Mouse (Mus musculus) kidney, postnatal 0 days (tissue): ENCODE measurements around the gene Mettl7b. TPM values are rescaled to one million over a fixed set of nuclear protein-coding genes. Genes with fewer than 3 reads are reported as not detected.

Experiments
- ATAC-seq: fragments of 200-750 bp; cut with Nextera tagmentation; replicated peaks from 2 replicates; pipeline ENCODE4 v1.8.0; 2017; ENCODE audit warnings: low read depth, moderate number of reproducible peaks, moderate TSS enrichment, moderate library complexity; ENCODE audit not compliant: low FRiP score
- DNase-seq: peaks from one replicate; pipeline ENCODE4 v3.0.0-alpha.2; 2016; ENCODE audit warnings: low spot score
- H3K27ac ChIP-seq: fragments of 300-500 bp; sonication (generic); 2 replicates; pipeline ENCODE4 v1.5.1; 2014; ENCODE audit warnings: mild to moderate bottlenecking
- H3K27me3 ChIP-seq: fragments of 300-500 bp; sonication (generic); 2 replicates; pipeline ENCODE4 v1.6.1; 2014; ENCODE audit warnings: low read length, mixed read lengths; ENCODE audit not compliant: insufficient read depth
- H3K36me3 ChIP-seq: fragments of 300-500 bp; sonication (generic); 2 replicates; pipeline ENCODE4 v1.6.1; 2014; ENCODE audit warnings: low read length, mixed read lengths; ENCODE audit not compliant: insufficient read depth
- H3K4me1 ChIP-seq: fragments of 300-500 bp; sonication (generic); replicated peaks from 2 replicates; pipeline ENCODE4 v1.6.1; 2014; ENCODE audit warnings: antibody characterized with exemption, low read length, mixed read lengths; ENCODE audit not compliant: insufficient read depth
- H3K4me2 ChIP-seq: fragments of 300-500 bp; sonication (generic); 2 replicates; pipeline ENCODE4 v1.6.1; 2014; ENCODE audit warnings: mild to moderate bottlenecking, low read length, moderate library complexity, mixed read lengths
- H3K4me3 ChIP-seq: fragments of 300-500 bp; sonication (generic); replicated peaks from 2 replicates; pipeline ENCODE4 v1.5.1; 2014; ENCODE audit warnings: low read depth, low read length
- H3K9ac ChIP-seq: fragments of 300-500 bp; sonication (generic); 2 replicates; pipeline ENCODE4 v1.6.1; 2014; ENCODE audit warnings: low read depth, low read length
- H3K9me3 ChIP-seq: fragments of 300-500 bp; sonication (generic); replicated peaks from 2 replicates; pipeline ENCODE4 v1.6.1; 2016; ENCODE audit warnings: low read length, inconsistent platforms, mixed read lengths
- CTCF ChIP-seq: IDR thresholded peaks from 2 replicates; pipeline ENCODE4 v1.5.1; 2016; ENCODE audit warnings: antibody characterized with exemption, low read depth, mild to moderate bottlenecking, moderate library complexity
- WGBS: fragments of 180-500 bp; shearing (Covaris S2); extraction: QIAGEN DNeasy Blood & Tissue Kit; methylation state at CpG from one replicate; pipeline ENCODE4 v1.1.7; 2014; 5-methylcytosine and 5-hydroxymethylcytosine counted together
- polyA plus RNA-seq: library from polyadenylated mRNA; unstranded; fragments of >200 nt; fragmentation: Nextera tagmentation; extraction: Ambion mirVana; gene quantifications from 2 replicates; pipeline ENCODE4 v1.2.1, GENCODE M21; 2015

The Mettl7b gene
- polyA plus RNA-seq, 1 experiment from 2014 or later = 59.9 TPM

GRCm38 (mm10) chr10:128937756-128938390 is 22.9 kb downstream of the Mettl7b start:
- DNase-seq (no peak), ATAC-seq (no peak)
- Histone ChIP-seq H3K4me2 (no peak overlapping the region), H3K9me3 (no peaks in the 10 kb centered on the region), H3K36me3 (no peaks in the 10 kb centered on the region), H3K4me1 (peaks cover 4% of the 10 kb centered on the region; the same call in 1 of the 2 replicates), H3K9ac (no peak overlapping the region), H3K27me3 (peaks cover 24% of the 10 kb centered on the region), H3K27ac (no peak overlapping the region), H3K4me3 (no peak overlapping the region)
- no peak for TF ChIP-seq CTCF
- 52% methylated on average over 12 of the region's 12 CpGs for WGBS

GRCm38 (mm10) chr10:128935826-128936440 is 24.9 kb downstream of the Mettl7b start:
- TF ChIP-seq CTCF = no peak
- H3K4me2 ChIP-seq = no peak overlapping the region

DNA sequence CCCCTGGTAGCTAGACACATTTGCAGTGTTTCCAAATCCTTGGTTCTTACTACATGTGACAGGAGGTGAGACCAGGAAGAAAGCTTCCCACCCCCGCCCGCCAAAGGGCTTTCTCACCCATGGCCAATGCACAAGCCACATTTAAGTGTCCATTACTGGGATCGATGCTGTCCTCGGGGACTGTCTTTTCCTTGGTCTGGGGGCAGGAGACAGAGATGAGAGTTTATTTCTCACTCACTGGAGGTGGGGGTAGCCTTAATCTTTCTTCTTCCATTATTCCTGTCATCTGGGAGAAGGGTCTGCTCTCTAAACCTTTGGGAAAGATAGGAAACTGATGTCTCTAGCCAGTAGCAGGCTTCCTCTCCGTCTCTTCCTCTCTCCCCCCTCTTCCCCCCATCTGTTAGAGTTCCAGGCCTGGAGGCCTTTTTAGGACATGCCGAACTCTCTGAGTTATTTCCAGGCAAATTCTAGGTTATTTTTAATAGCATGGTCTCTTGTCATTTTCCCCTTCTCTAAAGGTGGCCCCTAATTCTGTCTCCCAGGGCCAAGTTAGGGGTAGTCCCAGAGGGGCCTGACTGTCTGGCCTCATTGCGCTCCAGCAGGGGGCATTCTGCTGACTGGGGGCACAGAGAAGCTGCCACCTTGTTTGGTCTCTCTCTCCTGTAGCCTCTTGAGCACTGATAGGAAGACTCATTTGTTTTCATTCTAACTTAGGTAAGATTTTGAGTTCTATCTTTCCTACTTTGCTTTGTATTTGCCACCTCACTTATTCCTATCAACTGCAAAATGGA is 25.6 kb downstream of the Mettl7b start:
- H3K4me1 ChIP-seq = peaks cover 4% of the 10 kb centered on the region; the same call in 1 of the 2 replicates
- H3K4me2 ChIP-seq = no peak overlapping the region
- ATAC-seq = no peak
- 60% methylated on average over 7 of the region's 7 CpGs for WGBS
- no peak; the same call in 1 of the 2 replicates for TF ChIP-seq CTCF
- no peaks in the 10 kb centered on the region for H3K9me3 ChIP-seq
- peaks cover 29% of the 10 kb centered on the region for H3K27me3 ChIP-seq
- H3K4me3 ChIP-seq = no peak overlapping the region
- no peaks in the 10 kb centered on the region for H3K36me3 ChIP-seq
- H3K27ac ChIP-seq = no peak overlapping the region
- H3K9ac ChIP-seq = no peak overlapping the region
- DNase-seq = no peak

More at GRCm38 (mm10) chr10:128935826-128936440, 24.9 kb downstream of the Mettl7b start:
- Histone ChIP-seq H3K4me1 (peaks cover 4% of the 10 kb centered on the region; the same call in 1 of the 2 replicates), H3K4me3 (no peak overlapping the region), H3K9ac (no peak overlapping the region), H3K27ac (no peak overlapping the region), H3K36me3 (no peaks in the 10 kb centered on the region), H3K27me3 (peaks cover 29% of the 10 kb centered on the region), H3K9me3 (no peaks in the 10 kb centered on the region)
- ATAC-seq = no peak
- no peak for DNase-seq
- WGBS = 72% methylated on average over 8 of the region's 8 CpGs

DNA sequence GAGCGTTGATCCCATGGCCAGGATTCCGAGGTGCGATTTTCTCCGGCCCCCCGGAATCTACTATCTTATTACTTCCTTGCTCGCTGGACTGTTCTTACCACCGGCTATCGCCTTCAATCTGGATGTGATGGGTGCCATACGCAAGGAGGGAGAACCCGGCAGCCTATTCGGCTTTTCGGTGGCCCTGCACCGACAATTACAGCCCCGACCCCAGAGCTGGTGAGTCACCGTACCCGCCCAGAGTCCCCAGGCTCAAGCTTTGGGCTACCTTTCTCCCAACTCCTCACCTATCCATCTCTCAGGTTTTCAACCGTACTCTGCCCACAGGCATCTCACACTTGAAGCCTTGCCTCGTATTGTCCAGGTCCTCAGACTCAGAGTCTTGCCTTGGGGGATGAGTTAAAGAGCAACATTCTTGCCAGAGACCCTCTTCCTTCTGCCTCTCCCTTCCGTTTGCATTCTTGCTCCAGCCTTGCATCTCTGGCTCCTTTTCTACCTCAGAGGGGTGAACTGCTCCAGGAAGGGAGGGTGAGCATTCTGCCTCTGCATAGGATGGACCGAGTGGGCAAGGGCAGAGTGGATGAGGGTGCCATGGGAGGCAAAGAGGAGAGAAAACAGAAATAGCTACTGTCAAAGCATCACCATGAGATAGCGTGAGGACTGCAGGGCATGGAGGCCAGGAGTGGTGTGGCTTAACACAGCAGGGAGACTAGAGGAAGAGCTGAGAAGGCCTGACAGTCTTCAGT is 26.6 kb downstream of the Mettl7b start:
- ATAC-seq = no peak
- no peaks in the 10 kb centered on the region for H3K9me3 ChIP-seq
- peak overlapping the region; percentile 35 for H3K4me3 ChIP-seq
- H3K9ac ChIP-seq = peak overlapping the region; percentile 36; the same call in 1 of the 2 replicates
- DNase-seq = no peak
- WGBS = 3% methylated on average over 21 of the region's 21 CpGs
- no peak for TF ChIP-seq CTCF
- no peak overlapping the region for H3K27ac ChIP-seq
- H3K36me3 ChIP-seq = no peaks in the 10 kb centered on the region
- H3K27me3 ChIP-seq = peaks cover 29% of the 10 kb centered on the region
- peaks cover 4% of the 10 kb centered on the region; the same call in 1 of the 2 replicates for H3K4me1 ChIP-seq
- H3K4me2 ChIP-seq = peak overlapping the region; percentile 71

GRCm38 (mm10) chr10:128933574-128933973 is 27.2 kb downstream of the Mettl7b start, which contains the start of gene Itga7:
Itga7 (plus strand) TSS chr10:128933818.
- Histone ChIP-seq H3K36me3 (no peaks in the 10 kb centered on the region), H3K4me2 (peak within 1 kb of the TSS; percentile 71), H3K4me1 (peaks cover 4% of the 10 kb centered on the region; the same call in 1 of the 2 replicates), H3K9me3 (no peaks in the 10 kb centered on the region), H3K27me3 (peaks cover 29% of the 10 kb centered on the region), H3K9ac (peak within 1 kb of the TSS; percentile 36; the same call in 1 of the 2 replicates), H3K27ac (no peak within 1 kb of the TSS), H3K4me3 (peak within 1 kb of the TSS; percentile 35)
- no peak for TF ChIP-seq CTCF
- peak; percentile 55 for DNase-seq
- ATAC-seq = peak; percentile 67
- WGBS = under 1% methylated on average over 26 of the region's 26 CpGs
